Mouse (Mus musculus): ENCODE measurements around the gene Slc6a17. TPM values are rescaled to one million over a fixed set of nuclear protein-coding genes. Genes with fewer than 3 reads are reported as not detected.

Gene Slc6a17
- 1.4 and 1.6 TPM in 2 replicates for polyA plus RNA-seq (2016; fragmentation: Nextera tagmentation; extraction: Ambion mirVana)

- Histone ChIP-seq H3K9me3 (replicated peaks) (no peaks in the 10 kb centered on the region), H3K4me3 (peak within 1 kb of the TSS; percentile 66), H3K27me3 (ENCODE audit: low read depth, poor library complexity, severe bottlenecking) (peaks cover 86% of the 10 kb centered on the region), H3K4me1 (peaks cover 37% of the 10 kb centered on the region), H3K27ac (replicated peaks) (peak within 1 kb of the TSS; percentile 68), H3K36me3 (no peaks in the 10 kb centered on the region)
- 0% methylated on average over 68 of the region's 68 CpGs for WGBS
- DNase-seq (ENCODE audit: low spot score), result peak; percentile 76
Measured at GRCm38 (mm10) chr3:107517631-107518108, at the start of gene Slc6a17. Gene Slc6a17, minus strand, starts transcription at chr3:107518018.

GRCm38 (mm10) chr3:107565331-107565730 lies 47.5 kb upstream of the Slc6a17 start:
- H3K27me3 ChIP-seq (ENCODE audit: low read depth, poor library complexity, severe bottlenecking), result peaks cover 13% of the 10 kb centered on the region; the same call in 1 of the 2 replicates
- H3K9me3 ChIP-seq (replicated peaks), result no peaks in the 10 kb centered on the region
- H3K4me3 ChIP-seq, result no peak overlapping the region
- peaks cover 16% of the 10 kb centered on the region for H3K4me1 ChIP-seq
- DNase-seq (ENCODE audit: low spot score), result no peak
- 36% methylated on average over 3 of the region's 3 CpGs for WGBS
- H3K27ac ChIP-seq (replicated peaks), result no peak overlapping the region
- no peaks in the 10 kb centered on the region for H3K36me3 ChIP-seq

DNA sequence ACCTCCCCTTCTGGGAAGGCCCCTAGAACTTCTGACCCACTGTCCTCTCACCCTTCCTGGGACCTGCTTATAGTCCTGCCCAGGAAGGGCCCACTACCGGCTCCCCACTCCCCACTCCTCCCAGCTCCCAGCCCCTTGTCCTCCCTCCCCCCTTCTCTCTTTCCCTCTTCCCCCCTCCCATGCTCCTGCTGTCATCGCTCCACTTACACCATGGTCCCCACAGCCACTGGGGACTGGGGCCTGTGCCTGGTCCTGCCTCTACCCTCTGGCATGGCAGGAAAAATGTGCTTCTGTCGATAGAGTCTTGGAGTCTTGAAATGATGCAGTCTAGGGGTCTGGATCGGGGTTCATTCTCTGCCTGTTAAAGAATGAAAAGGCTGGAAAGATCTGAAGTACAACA lies 46.1 kb upstream of the Slc6a17 start:
- WGBS, result 50% methylated on average over 4 of the region's 4 CpGs
- Histone ChIP-seq H3K9me3 (replicated peaks) (no peaks in the 10 kb centered on the region), H3K27ac (replicated peaks) (no peak overlapping the region), H3K36me3 (no peaks in the 10 kb centered on the region), H3K4me1 (peaks cover 16% of the 10 kb centered on the region), H3K27me3 (ENCODE audit: low read depth, poor library complexity, severe bottlenecking) (peaks cover 11% of the 10 kb centered on the region; the same call in 1 of the 2 replicates), H3K4me3 (no peak overlapping the region)
- DNase-seq (ENCODE audit: low spot score), result no peak

DNA sequence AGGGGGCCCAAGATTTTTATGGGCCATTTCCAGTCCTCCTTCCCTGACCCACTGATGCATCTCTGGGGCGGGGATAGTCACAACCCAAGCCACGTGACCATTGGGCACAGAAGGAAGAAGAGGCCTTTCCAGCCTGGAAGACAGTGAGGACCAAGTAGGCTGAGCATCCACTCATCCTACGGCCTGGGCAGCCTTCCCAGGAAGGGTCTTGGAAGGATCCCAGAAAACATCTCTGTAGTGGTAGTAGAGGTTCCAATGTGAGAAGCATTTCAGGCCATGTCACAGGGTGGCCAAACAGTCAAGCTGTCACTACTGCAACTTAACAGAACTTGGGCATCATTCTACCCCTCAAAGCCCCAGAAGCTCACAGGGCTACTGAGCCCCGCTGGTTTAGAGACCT lies 44.8 kb upstream of the Slc6a17 start:
- H3K36me3 ChIP-seq, result no peaks in the 10 kb centered on the region
- no peak for DNase-seq (ENCODE audit: low spot score)
- H3K4me3 ChIP-seq, result no peak overlapping the region
- 0 out of 2 replicates have a peak, but pooled peaks cover 12% of the 10 kb centered on the region for H3K27me3 ChIP-seq (ENCODE audit: low read depth, poor library complexity, severe bottlenecking)
- whole genome bisulfite sequencing, result 88% methylated on average over 4 of the region's 4 CpGs
- H3K9me3 ChIP-seq (replicated peaks), result no peaks in the 10 kb centered on the region
- no peak overlapping the region for H3K27ac ChIP-seq (replicated peaks)
- H3K4me1 ChIP-seq, result peaks cover 16% of the 10 kb centered on the region

DNA sequence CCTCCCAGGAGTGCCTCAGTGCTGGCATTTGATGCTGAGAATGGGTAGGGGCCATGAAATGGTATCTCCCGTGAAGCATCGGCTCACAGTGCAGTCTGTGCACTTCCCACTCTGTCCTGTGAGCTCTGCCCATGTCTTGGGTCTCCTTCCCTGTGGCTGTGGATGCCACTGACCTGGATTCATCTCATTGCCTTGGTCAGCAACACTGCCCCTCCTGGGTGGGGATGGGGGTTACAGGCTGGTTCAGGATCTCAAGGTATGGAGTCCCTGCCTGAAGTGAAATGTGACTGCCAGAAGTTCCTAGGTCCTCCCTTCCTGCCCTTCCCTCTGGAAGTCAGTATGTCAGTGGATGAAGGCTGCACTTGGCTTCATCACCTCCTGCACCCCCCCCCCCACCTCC lies 44.3 kb upstream of the Slc6a17 start:
- H3K27me3 ChIP-seq (ENCODE audit: low read depth, poor library complexity, severe bottlenecking), result 0 out of 2 replicates have a peak, but pooled peaks cover 11% of the 10 kb centered on the region
- no peak overlapping the region for H3K4me3 ChIP-seq
- H3K36me3 ChIP-seq, result no peaks in the 10 kb centered on the region
- WGBS, result 91% methylated on average over 2 of the region's 2 CpGs
- H3K4me1 ChIP-seq, result peaks cover 16% of the 10 kb centered on the region
- no peak for DNase-seq (ENCODE audit: low spot score)
- no peak overlapping the region for H3K27ac ChIP-seq (replicated peaks)
- H3K9me3 ChIP-seq (replicated peaks), result no peaks in the 10 kb centered on the region

GRCm38 (mm10) chr3:107559183-107559582 lies 41.4 kb upstream of the Slc6a17 start:
- no peaks in the 10 kb centered on the region for H3K9me3 ChIP-seq (replicated peaks)
- H3K27me3 ChIP-seq (ENCODE audit: low read depth, poor library complexity, severe bottlenecking), result peaks cover 11% of the 10 kb centered on the region; the same call in 1 of the 2 replicates
- H3K4me1 ChIP-seq, result peaks cover 8% of the 10 kb centered on the region
- peak; percentile 67 for DNase-seq (ENCODE audit: low spot score)
- H3K36me3 ChIP-seq, result no peaks in the 10 kb centered on the region
- H3K4me3 ChIP-seq, result no peak overlapping the region
- WGBS, result 19% methylated on average over 3 of the region's 3 CpGs
- H3K27ac ChIP-seq (replicated peaks), result no peak overlapping the region

DNA sequence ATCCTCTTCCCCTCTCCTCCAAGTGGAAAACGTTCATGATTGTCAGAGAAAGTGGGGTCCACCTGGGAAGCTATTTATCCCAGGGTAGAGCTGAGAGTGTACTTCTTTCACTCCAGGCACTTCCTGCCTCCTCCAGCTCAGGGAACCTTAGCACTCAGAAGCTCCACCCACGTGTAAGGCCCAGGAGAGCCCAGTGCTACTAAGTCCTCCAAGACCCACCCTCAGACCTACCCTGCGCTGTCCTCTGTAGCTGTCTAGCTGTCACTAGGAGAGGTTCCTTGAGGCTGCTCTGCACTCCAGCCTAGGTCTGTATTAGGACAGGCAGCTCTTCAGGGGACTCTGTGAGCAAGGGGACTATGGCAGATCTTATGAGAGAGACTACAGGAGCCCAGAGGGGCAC lies 40.9 kb upstream of the Slc6a17 start:
- no peak for DNase-seq (ENCODE audit: low spot score)
- H3K4me3 ChIP-seq, result no peak overlapping the region
- 22% methylated on average over 3 of the region's 3 CpGs for WGBS
- peaks cover 5% of the 10 kb centered on the region for H3K4me1 ChIP-seq
- no peaks in the 10 kb centered on the region for H3K9me3 ChIP-seq (replicated peaks)
- no peaks in the 10 kb centered on the region for H3K36me3 ChIP-seq
- peaks cover 11% of the 10 kb centered on the region; the same call in 1 of the 2 replicates for H3K27me3 ChIP-seq (ENCODE audit: low read depth, poor library complexity, severe bottlenecking)
- H3K27ac ChIP-seq (replicated peaks), result no peak overlapping the region

- WGBS, result 87% methylated on average over 2 of the region's 2 CpGs
- DNase-seq (ENCODE audit: low spot score), result no peak
- Histone ChIP-seq H3K9me3 (replicated peaks) (no peaks in the 10 kb centered on the region), H3K4me3 (no peak within 1 kb of the TSS), H3K4me1 (peaks cover 7% of the 10 kb centered on the region), H3K36me3 (no peaks in the 10 kb centered on the region), H3K27me3 (ENCODE audit: low read depth, poor library complexity, severe bottlenecking) (peaks cover 11% of the 10 kb centered on the region; the same call in 1 of the 2 replicates), H3K27ac (replicated peaks) (no peak within 1 kb of the TSS)
Measured at GRCm38 (mm10) chr3:107554842-107555241, 37.0 kb upstream of the Slc6a17 start, which contains the start of gene Ubl4b. Gene Ubl4b, minus strand, starts transcription at chr3:107555073.

GRCm38 (mm10) chr3:107550409-107551049 lies 32.7 kb upstream of the Slc6a17 start:
- WGBS, result 73% methylated on average over 17 of the region's 17 CpGs

GRCm38 (mm10) chr3:107546956-107547355 lies 29.1 kb upstream of the Slc6a17 start:
- H3K4me3 ChIP-seq, result no peak overlapping the region
- no peaks in the 10 kb centered on the region for H3K36me3 ChIP-seq
- WGBS, result 78% methylated on average over 2 of the region's 2 CpGs
- H3K27me3 ChIP-seq (ENCODE audit: low read depth, poor library complexity, severe bottlenecking), result no peaks in the 10 kb centered on the region
- DNase-seq (ENCODE audit: low spot score), result no peak
- no peaks in the 10 kb centered on the region for H3K9me3 ChIP-seq (replicated peaks)
- H3K4me1 ChIP-seq, result peaks cover 11% of the 10 kb centered on the region
- H3K27ac ChIP-seq (replicated peaks), result no peak overlapping the region

More at GRCm38 (mm10) chr3:107550409-107551049, 32.7 kb upstream of the Slc6a17 start:
- Histone ChIP-seq H3K4me3 (no peak overlapping the region), H3K4me1 (peaks cover 11% of the 10 kb centered on the region), H3K27me3 (ENCODE audit: low read depth, poor library complexity, severe bottlenecking) (peaks cover 4% of the 10 kb centered on the region; the same call in 1 of the 2 replicates), H3K27ac (replicated peaks) (no peak overlapping the region), H3K9me3 (replicated peaks) (no peaks in the 10 kb centered on the region), H3K36me3 (no peaks in the 10 kb centered on the region)
- DNase-seq (ENCODE audit: low spot score), result peak; percentile 62

- peaks cover 11% of the 10 kb centered on the region for H3K4me1 ChIP-seq
- no peaks in the 10 kb centered on the region for H3K9me3 ChIP-seq (replicated peaks)
- H3K4me3 ChIP-seq, result no peak overlapping the region
- no peak overlapping the region for H3K27ac ChIP-seq (replicated peaks)
- WGBS, result 86% methylated on average over 10 of the region's 10 CpGs
- no peak for DNase-seq (ENCODE audit: low spot score)
- H3K36me3 ChIP-seq, result no peaks in the 10 kb centered on the region
- H3K27me3 ChIP-seq (ENCODE audit: low read depth, poor library complexity, severe bottlenecking), result no peaks in the 10 kb centered on the region
Measured at GRCm38 (mm10) chr3:107545716-107546412, 28.0 kb upstream of the Slc6a17 start.

- H3K9me3 ChIP-seq (replicated peaks), result no peaks in the 10 kb centered on the region
- no peaks in the 10 kb centered on the region for H3K27me3 ChIP-seq (ENCODE audit: low read depth, poor library complexity, severe bottlenecking)
- H3K4me3 ChIP-seq, result no peak overlapping the region
- H3K4me1 ChIP-seq, result peaks cover 8% of the 10 kb centered on the region
- 82% methylated on average over 5 of the region's 5 CpGs for whole genome bisulfite sequencing
- H3K36me3 ChIP-seq, result no peaks in the 10 kb centered on the region
- H3K27ac ChIP-seq (replicated peaks), result no peak overlapping the region
- DNase-seq (ENCODE audit: low spot score), result no peak
Measured at GRCm38 (mm10) chr3:107545278-107545677, 27.5 kb upstream of the Slc6a17 start.
